Mouse (Mus musculus): ENCODE measurements at regions not wholly inside any gene's neighbourhood (a gene's known extent, or its start where the extent isn't known, plus 50 kb on each side); places are given as distances from the start of the nearest gene placed in this dataset.

DNA sequence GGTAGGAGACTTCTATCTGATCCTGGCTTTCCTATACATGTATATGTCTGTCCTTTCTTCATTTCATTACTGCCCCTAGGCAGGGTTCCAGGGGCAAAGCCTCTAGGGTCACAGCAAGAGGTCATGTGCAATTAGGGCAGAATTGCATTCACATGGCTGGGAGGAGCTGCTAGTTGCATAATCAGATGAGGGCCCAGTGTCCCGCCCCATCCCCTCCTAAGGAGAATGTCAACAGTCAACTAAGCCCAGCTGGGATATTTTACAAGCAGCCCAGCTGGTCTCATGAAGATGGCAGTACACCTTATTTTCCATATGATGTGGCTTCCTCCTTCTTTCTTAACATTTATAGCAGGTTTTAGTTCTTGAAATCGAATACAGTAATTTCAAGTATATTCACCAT lies 273.3 kb upstream of the Irx5 start:
- no peak for TF ChIP-seq CTCF (conservative IDR thresholded peaks at IDR 0.05; ENCODE audit: insufficient read depth, insufficient read length, low read depth, low read length)
- TF ChIP-seq POLR2A (IDR thresholded peaks at IDR 0.05; ENCODE audit: low read depth, low read length): no peak

All from kidney, adult 2 months (tissue).